Mouse (Mus musculus): ENCODE results near the gene Rnf220.
"Not testable (repeated sequence)": the region's sequence is repeated elsewhere in the genome, so short reads cannot be mapped to it uniquely, and the experiment has no call there.

Gene Rnf220

GRCm38 (mm10) chr4:117267831-117268437 is 228.9 kb downstream of the Rnf220 start:
- DNase-seq (ENCODE audit: low spot score), result no peak

- no peak for DNase-seq (ENCODE audit: low spot score)
Measured at GRCm38 (mm10) chr4:117267284-117267683, 229.6 kb downstream of the Rnf220 start.

GRCm38 (mm10) chr4:117262987-117263386 is 233.9 kb downstream of the Rnf220 start:
- no peak for DNase-seq (ENCODE audit: low spot score)

- no peak for DNase-seq (ENCODE audit: low spot score)
Measured at GRCm38 (mm10) chr4:117262101-117262913, 234.5 kb downstream of the Rnf220 start.

- DNase-seq (ENCODE audit: low spot score), result no peak
Measured at GRCm38 (mm10) chr4:117261222-117261621, 235.6 kb downstream of the Rnf220 start.

GRCm38 (mm10) chr4:117259909-117260308 is 236.9 kb downstream of the Rnf220 start:
- DNase-seq (ENCODE audit: low spot score), result not testable (repeated sequence)

GRCm38 (mm10) chr4:117254672-117255071 is 242.2 kb downstream of the Rnf220 start:
- no peak for DNase-seq (ENCODE audit: low spot score)

- DNase-seq (ENCODE audit: low spot score), result no peak
Measured at GRCm38 (mm10) chr4:117254017-117254627, 242.7 kb downstream of the Rnf220 start.

- no peak for DNase-seq (ENCODE audit: low spot score)
Measured at GRCm38 (mm10) chr4:117253218-117254016, 243.4 kb downstream of the Rnf220 start.

- no peak for DNase-seq (ENCODE audit: low spot score)
Measured at GRCm38 (mm10) chr4:117252755-117253154, 244.1 kb downstream of the Rnf220 start.

- DNase-seq (ENCODE audit: low spot score), result peak; percentile 47
Measured at GRCm38 (mm10) chr4:117252351-117252750, 244.5 kb downstream of the Rnf220 start.

GRCm38 (mm10) chr4:117251801-117252316 is 245.0 kb downstream of the Rnf220 start, which contains the start of the genes Tmem53 and Armh1:
Tmem53 (plus strand) TSS chr4:117251951.
Armh1 (minus strand) TSS chr4:117252125.
- peak; percentile 91 for DNase-seq (ENCODE audit: low spot score)

GRCm38 (mm10) chr4:117250982-117251381 is 245.9 kb downstream of the Rnf220 start:
- no peak for DNase-seq (ENCODE audit: low spot score)

GRCm38 (mm10) chr4:117240867-117241266 is 256.0 kb downstream of the Rnf220 start:
- no peak for DNase-seq (ENCODE audit: low spot score)

GRCm38 (mm10) chr4:117239153-117239552 is 257.7 kb downstream of the Rnf220 start:
- no peak for DNase-seq (ENCODE audit: low spot score)

- no peak for DNase-seq (ENCODE audit: low spot score)
Measured at GRCm38 (mm10) chr4:117235822-117236221, 261.0 kb downstream of the Rnf220 start.

GRCm38 (mm10) chr4:117234166-117234741 is 262.6 kb downstream of the Rnf220 start:
- no peak for DNase-seq (ENCODE audit: low spot score)

GRCm38 (mm10) chr4:117231208-117231607 is 265.6 kb downstream of the Rnf220 start:
- no peak for DNase-seq (ENCODE audit: low spot score)

GRCm38 (mm10) chr4:117230331-117230730 is 266.5 kb downstream of the Rnf220 start:
- no peak for DNase-seq (ENCODE audit: low spot score)

GRCm38 (mm10) chr4:117229590-117229989 is 267.3 kb downstream of the Rnf220 start:
- no peak for DNase-seq (ENCODE audit: low spot score)

- no peak for DNase-seq (ENCODE audit: low spot score)
Measured at GRCm38 (mm10) chr4:117225250-117225649, 271.6 kb downstream of the Rnf220 start.
